Mouse (Mus musculus) embryonic facial prominence, embryonic 11.5 days (tissue): ENCODE data around the gene Rbfox3. TPM values are rescaled to one million over a fixed set of nuclear protein-coding genes. Genes with fewer than 3 reads are reported as not detected.

ENCODE experiments used
- ATAC-seq: fragments of 200-750 bp; cut with Nextera tagmentation; replicated peaks from 2 replicates; pipeline ENCODE4 v1.8.0; 2017; ENCODE audit warnings: low read depth; ENCODE audit not compliant: insufficient number of reproducible peaks, low FRiP score, low TSS enrichment
- DNase-seq: peaks from one replicate; pipeline ENCODE4 v3.0.0-alpha.2; 2015; ENCODE audit warnings: low spot score
- H3K27ac ChIP-seq: fragments of 300-500 bp; sonication (generic); replicated peaks from 2 replicates; pipeline ENCODE4 v1.5.1; 2014; ENCODE audit warnings: mild to moderate bottlenecking, low read depth, low read length, control low read depth
- H3K27me3 ChIP-seq: fragments of 300-500 bp; sonication (generic); 2 replicates; pipeline ENCODE4 v1.6.1; 2014; ENCODE audit warnings: mild to moderate bottlenecking, low read length, moderate library complexity, mixed read lengths; ENCODE audit not compliant: control insufficient read depth, insufficient read depth
- H3K36me3 ChIP-seq: fragments of 300-500 bp; sonication (generic); replicated peaks from 2 replicates; pipeline ENCODE4 v1.6.1; 2014; ENCODE audit warnings: low read depth, mild to moderate bottlenecking, low read length, moderate library complexity, mixed read lengths; ENCODE audit not compliant: control insufficient read depth, insufficient read depth
- H3K4me1 ChIP-seq: fragments of 300-500 bp; sonication (generic); 2 replicates; pipeline ENCODE4 v1.6.1; 2014; ENCODE audit warnings: low read length, mixed read lengths; ENCODE audit not compliant: control insufficient read depth, insufficient read depth
- H3K4me2 ChIP-seq: fragments of 300-500 bp; sonication (generic); 2 replicates; pipeline ENCODE4 v1.6.1; 2014; ENCODE audit warnings: low read depth, mild to moderate bottlenecking, control low read depth, low read length, moderate library complexity
- H3K4me3 ChIP-seq: fragments of 300-500 bp; sonication (generic); 2 replicates; pipeline ENCODE4 v1.5.1; 2014; ENCODE audit warnings: low read depth, low read length, control low read depth
- H3K9ac ChIP-seq: fragments of 300-500 bp; sonication (generic); replicated peaks from 2 replicates; pipeline ENCODE4 v1.6.1; 2014; ENCODE audit warnings: mild to moderate bottlenecking, control low read depth, low read length
- H3K9me3 ChIP-seq: fragments of 300-500 bp; sonication (generic); replicated peaks from 2 replicates; pipeline ENCODE4 v1.6.1; 2016; ENCODE audit warnings: mild to moderate bottlenecking, low read length, inconsistent platforms, mixed read lengths; ENCODE audit not compliant: control insufficient read depth
- WGBS: fragments of 180-500 bp; shearing (Covaris S2); extraction: QIAGEN DNeasy Blood & Tissue Kit; methylation state at CpG from one replicate; pipeline ENCODE4 v1.1.7; 2014; 5-methylcytosine and 5-hydroxymethylcytosine counted together
- polyA plus RNA-seq: library from polyadenylated mRNA; unstranded; fragments of >200 nt; fragmentation: Nextera tagmentation; extraction: Ambion mirVana; gene quantifications from 2 replicates; pipeline ENCODE4 v1.2.1, GENCODE M21; 2014

Gene Rbfox3
- 2.5 and 2.7 TPM in 2 replicates for polyA plus RNA-seq

DNA sequence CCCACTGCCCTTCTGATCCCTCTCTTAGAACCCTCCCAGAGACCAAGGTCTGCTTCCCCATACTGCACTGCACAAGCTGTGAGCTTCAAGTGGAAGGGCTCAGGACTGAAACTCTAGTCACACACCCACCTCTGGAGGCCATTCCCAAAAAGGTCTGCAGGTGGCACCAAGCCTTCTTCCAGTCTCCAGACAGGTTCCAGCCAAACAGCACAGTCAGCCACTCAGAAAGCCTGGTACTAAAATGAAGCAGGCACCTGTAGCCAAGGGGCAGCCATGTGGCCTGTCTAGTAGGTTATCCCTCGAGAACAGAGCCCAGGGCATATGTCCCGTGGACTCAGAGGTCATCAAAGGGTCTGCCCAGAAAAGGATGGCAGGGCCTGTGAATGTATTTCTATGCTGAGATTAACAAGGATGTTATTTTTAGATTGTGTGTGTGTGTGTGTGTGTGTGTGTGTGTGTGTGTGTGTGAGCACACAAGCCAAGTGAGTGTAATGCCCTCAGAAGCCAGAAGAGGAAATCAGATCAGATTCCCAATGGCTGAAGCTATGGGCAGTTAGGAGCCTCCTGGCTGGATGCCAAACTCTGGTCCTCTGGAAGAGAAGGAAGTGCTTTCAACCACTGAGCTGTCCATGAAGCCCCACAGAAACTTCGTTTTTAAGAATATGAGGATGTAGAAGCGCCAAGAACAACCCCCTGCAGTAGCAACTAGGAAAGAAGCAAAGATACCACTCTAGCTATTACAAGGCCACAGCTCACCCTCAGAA is at the start of gene Rbfox3:
Gene Rbfox3 (minus strand): TSS at position 291 of the 764 bp plus-strand sequence.
- Histone ChIP-seq H3K4me1 (peaks cover 11% of the 10 kb centered on the region), H3K27me3 (peaks cover 44% of the 10 kb centered on the region)
- ATAC-seq: no peak

DNA sequence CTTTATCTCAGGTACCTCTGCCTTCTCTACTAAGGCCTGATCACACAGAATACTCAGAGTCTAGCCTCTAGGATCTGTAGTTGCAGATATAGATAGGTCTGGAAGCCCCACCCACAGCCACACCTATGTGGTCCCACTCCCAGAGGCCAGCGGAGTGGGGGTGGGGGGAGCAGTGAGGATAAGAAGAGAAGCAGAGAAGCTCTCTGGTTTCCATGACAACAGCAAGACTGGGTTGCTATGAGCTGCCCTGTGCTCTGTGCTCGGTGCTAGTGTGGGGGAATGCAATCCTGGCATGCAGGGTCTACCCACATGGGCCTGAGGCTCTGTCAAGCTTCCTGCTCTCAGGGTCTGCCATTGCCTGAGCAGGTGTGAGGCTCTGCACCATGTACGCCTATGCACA is 49.3 kb upstream of the Rbfox3 start:
- Histone ChIP-seq H3K9ac (no peak overlapping the region), H3K36me3 (no peaks in the 10 kb centered on the region), H3K27ac (no peak overlapping the region), H3K4me2 (no peak overlapping the region), H3K27me3 (no peaks in the 10 kb centered on the region), H3K9me3 (no peaks in the 10 kb centered on the region), H3K4me1 (0 out of 2 replicates have a peak, but pooled peaks cover 3% of the 10 kb centered on the region), H3K4me3 (no peak overlapping the region)
- 48% methylated on average over 3 of the region's 3 CpGs for WGBS
- no peak for ATAC-seq
- peak; percentile 9 for DNase-seq

More for the DNA sequence above, at the start of gene Rbfox3:
- Histone ChIP-seq H3K4me2 (no peak within 1 kb of the TSS), H3K36me3 (no peaks in the 10 kb centered on the region), H3K9ac (no peak within 1 kb of the TSS), H3K27ac (no peak within 1 kb of the TSS), H3K9me3 (no peaks in the 10 kb centered on the region), H3K4me3 (no peak within 1 kb of the TSS)
- no peak for DNase-seq
- WGBS: 55% methylated on average over 4 of the region's 4 CpGs

GRCm38 (mm10) chr11:118957070-118957471 is 45.7 kb upstream of the Rbfox3 start:
- no peak overlapping the region for H3K27ac ChIP-seq
- H3K4me3 ChIP-seq: no peak overlapping the region
- no peak overlapping the region for H3K4me2 ChIP-seq
- H3K4me1 ChIP-seq: no peaks in the 10 kb centered on the region
- no peaks in the 10 kb centered on the region for H3K9me3 ChIP-seq
- no peaks in the 10 kb centered on the region for H3K27me3 ChIP-seq
- WGBS: 68% methylated on average over 14 of the region's 14 CpGs
- H3K9ac ChIP-seq: no peak overlapping the region
- ATAC-seq (no peak), DNase-seq (no peak)
- H3K36me3 ChIP-seq: no peaks in the 10 kb centered on the region

GRCm38 (mm10) chr11:118955016-118955415 is 43.6 kb upstream of the Rbfox3 start:
- no peaks in the 10 kb centered on the region for H3K36me3 ChIP-seq
- 46% methylated on average over 6 of the region's 6 CpGs for WGBS
- H3K4me2 ChIP-seq: no peak overlapping the region
- no peaks in the 10 kb centered on the region for H3K27me3 ChIP-seq
- no peak overlapping the region for H3K4me3 ChIP-seq
- no peak for DNase-seq
- no peaks in the 10 kb centered on the region for H3K4me1 ChIP-seq
- H3K9me3 ChIP-seq: no peaks in the 10 kb centered on the region
- no peak for ATAC-seq
- no peak overlapping the region for H3K27ac ChIP-seq
- no peak overlapping the region for H3K9ac ChIP-seq

DNA sequence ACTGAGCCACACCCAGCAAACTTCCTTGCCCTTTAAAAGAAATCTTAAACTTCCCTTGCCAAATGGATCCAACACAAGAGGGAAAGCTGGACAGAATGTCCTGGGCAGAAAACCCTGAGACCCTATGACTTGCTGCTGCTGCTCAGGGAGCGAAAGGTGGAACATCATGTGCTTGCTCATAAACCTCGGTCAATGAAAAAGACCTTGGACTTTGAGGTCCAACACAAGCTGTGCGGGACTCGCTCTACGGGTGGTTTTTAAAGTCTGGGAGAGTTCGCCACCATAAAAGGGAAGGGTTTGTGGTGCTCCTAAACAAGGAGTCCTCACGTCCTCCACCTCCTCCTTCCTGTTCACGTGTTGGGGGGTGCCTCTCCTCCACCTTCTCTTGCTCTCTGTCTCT is 34.5 kb upstream of the Rbfox3 start:
- DNase-seq (no peak), ATAC-seq (no peak)
- H3K9ac ChIP-seq: no peak overlapping the region
- H3K36me3 ChIP-seq: no peaks in the 10 kb centered on the region
- H3K4me1 ChIP-seq: no peaks in the 10 kb centered on the region
- no peaks in the 10 kb centered on the region for H3K9me3 ChIP-seq
- no peak overlapping the region for H3K4me3 ChIP-seq
- H3K4me2 ChIP-seq: no peak overlapping the region
- H3K27ac ChIP-seq: no peak overlapping the region
- H3K27me3 ChIP-seq: no peaks in the 10 kb centered on the region
- WGBS: 91% methylated on average over 8 of the region's 8 CpGs

DNA sequence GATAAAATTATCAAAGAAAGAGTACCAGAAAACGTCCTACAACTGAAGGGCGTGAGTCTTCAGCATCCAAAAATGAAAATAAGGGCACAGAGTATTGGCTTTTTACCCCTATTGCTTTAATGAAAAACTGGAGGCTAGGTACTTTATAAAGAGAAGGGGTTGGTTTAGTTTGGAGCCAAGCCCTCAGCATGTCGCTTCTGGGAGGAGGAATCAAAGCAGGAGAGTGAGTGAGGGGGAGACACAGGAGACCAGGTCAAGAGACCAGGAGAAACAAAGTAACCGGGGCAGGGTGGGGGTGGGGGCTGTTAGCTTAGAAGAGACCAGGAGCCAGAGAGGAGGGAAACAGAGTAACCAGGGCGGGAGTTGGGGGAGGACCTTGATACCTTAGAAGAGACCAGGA is 29.9 kb upstream of the Rbfox3 start:
- ATAC-seq (no peak), DNase-seq (no peak)
- Histone ChIP-seq H3K9me3 (no peaks in the 10 kb centered on the region), H3K4me2 (no peak overlapping the region), H3K27ac (no peak overlapping the region), H3K27me3 (no peaks in the 10 kb centered on the region), H3K9ac (no peak overlapping the region), H3K36me3 (no peaks in the 10 kb centered on the region), H3K4me3 (no peak overlapping the region), H3K4me1 (no peaks in the 10 kb centered on the region)
- whole genome bisulfite sequencing: 53% methylated on average over 5 of the region's 5 CpGs

DNA sequence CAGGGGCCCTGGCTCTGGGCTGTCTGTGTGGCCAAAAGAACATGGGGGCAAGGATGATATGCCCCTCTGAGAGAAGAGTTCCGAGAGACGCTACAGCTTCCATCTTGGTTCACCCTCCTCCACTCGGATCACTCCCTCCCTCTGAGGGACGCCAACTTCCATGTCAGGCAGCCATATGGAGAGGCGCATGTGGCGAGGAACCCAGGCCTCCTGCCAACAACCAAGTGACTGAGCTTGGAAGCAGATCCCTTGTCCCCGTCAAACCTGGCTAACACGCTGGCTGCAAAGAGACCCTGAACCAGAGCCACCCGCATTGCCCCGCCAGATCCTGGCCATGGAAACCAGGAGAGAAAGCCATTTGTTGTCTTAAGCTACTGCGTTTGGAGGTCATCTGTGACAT is 29.1 kb upstream of the Rbfox3 start:
- H3K4me1 ChIP-seq: no peaks in the 10 kb centered on the region
- no peak overlapping the region for H3K4me2 ChIP-seq
- H3K36me3 ChIP-seq: no peaks in the 10 kb centered on the region
- H3K9ac ChIP-seq: no peak overlapping the region
- H3K27ac ChIP-seq: no peak overlapping the region
- no peaks in the 10 kb centered on the region for H3K9me3 ChIP-seq
- no peaks in the 10 kb centered on the region for H3K27me3 ChIP-seq
- no peak overlapping the region for H3K4me3 ChIP-seq
- ATAC-seq: no peak
- DNase-seq: no peak
- WGBS: 89% methylated on average over 11 of the region's 11 CpGs

- no peak overlapping the region for H3K4me3 ChIP-seq
- no peak overlapping the region for H3K9ac ChIP-seq
- H3K9me3 ChIP-seq: no peaks in the 10 kb centered on the region
- no peaks in the 10 kb centered on the region for H3K27me3 ChIP-seq
- no peak for ATAC-seq
- H3K27ac ChIP-seq: no peak overlapping the region
- DNase-seq: no peak
- 84% methylated on average over 4 of the region's 4 CpGs for WGBS
- no peaks in the 10 kb centered on the region for H3K36me3 ChIP-seq
- H3K4me1 ChIP-seq: no peaks in the 10 kb centered on the region
- H3K4me2 ChIP-seq: no peak overlapping the region
Measured at GRCm38 (mm10) chr11:118939731-118940130, 28.3 kb upstream of the Rbfox3 start.
